Mouse (Mus musculus) hindbrain, embryonic 14.5 days (tissue): ENCODE measurements at regions not wholly inside any gene's neighbourhood (a gene's known extent, or its start where the extent isn't known, plus 50 kb on each side); places are given as distances from the start of the nearest gene placed in this dataset.
A peak's percentile ranks its signal among the peaks of the same experiment; 100 is the strongest.
"Not testable (repeated sequence)": the region's sequence is repeated elsewhere in the genome, so short reads cannot be mapped to it uniquely, and the experiment has no call there.

Experiments
- ATAC-seq: fragments of 200-750 bp; cut with Nextera tagmentation; 2 replicates; pipeline ENCODE4 v1.8.0; 2017; ENCODE audit warnings: moderate number of reproducible peaks, mild to moderate bottlenecking, moderate TSS enrichment, moderate library complexity; ENCODE audit not compliant: low FRiP score
- DNase-seq: peaks from one replicate; pipeline ENCODE4 v3.0.0-alpha.2; 2015; ENCODE audit warnings: low spot score
- H3K27ac ChIP-seq: fragments of 300-500 bp; sonication (generic); 2 replicates; pipeline ENCODE4 v1.5.1; 2014; ENCODE audit warnings: mild to moderate bottlenecking, moderate library complexity
- H3K27me3 ChIP-seq: fragments of 300-500 bp; sonication (generic); 2 replicates; pipeline ENCODE4 v1.6.1; 2014; ENCODE audit warnings: mild to moderate bottlenecking, low read length, mixed read lengths; ENCODE audit not compliant: control insufficient read depth, insufficient read depth
- H3K36me3 ChIP-seq: fragments of 300-500 bp; sonication (generic); replicated peaks from 2 replicates; pipeline ENCODE4 v1.6.1; 2014; ENCODE audit not compliant: control insufficient read depth, insufficient read depth
- H3K4me1 ChIP-seq: fragments of 300-500 bp; sonication (generic); replicated peaks from 2 replicates; pipeline ENCODE4 v1.6.1; 2014; ENCODE audit warnings: antibody characterized with exemption, low read length, mixed read lengths; ENCODE audit not compliant: control insufficient read depth, insufficient read depth
- H3K4me2 ChIP-seq: fragments of 300-500 bp; sonication (generic); replicated peaks from 2 replicates; pipeline ENCODE4 v1.6.1; 2014; ENCODE audit warnings: mild to moderate bottlenecking, moderate library complexity
- H3K4me3 ChIP-seq: fragments of 300-500 bp; sonication (generic); replicated peaks from 2 replicates; pipeline ENCODE4 v1.5.1; 2014; ENCODE audit warnings: mild to moderate bottlenecking, low read length
- H3K9ac ChIP-seq: fragments of 300-500 bp; sonication (generic); 2 replicates; pipeline ENCODE4 v1.6.1; 2014
- H3K9me3 ChIP-seq: fragments of 300-500 bp; sonication (generic); 2 replicates; pipeline ENCODE4 v1.6.1; 2016; ENCODE audit warnings: low read length; ENCODE audit not compliant: control insufficient read depth
- WGBS: fragments of 180-500 bp; shearing (Covaris S2); extraction: QIAGEN DNeasy Blood & Tissue Kit; methylation state at CpG from one replicate; pipeline ENCODE4 v1.1.7; 2014; 5-methylcytosine and 5-hydroxymethylcytosine counted together

DNA sequence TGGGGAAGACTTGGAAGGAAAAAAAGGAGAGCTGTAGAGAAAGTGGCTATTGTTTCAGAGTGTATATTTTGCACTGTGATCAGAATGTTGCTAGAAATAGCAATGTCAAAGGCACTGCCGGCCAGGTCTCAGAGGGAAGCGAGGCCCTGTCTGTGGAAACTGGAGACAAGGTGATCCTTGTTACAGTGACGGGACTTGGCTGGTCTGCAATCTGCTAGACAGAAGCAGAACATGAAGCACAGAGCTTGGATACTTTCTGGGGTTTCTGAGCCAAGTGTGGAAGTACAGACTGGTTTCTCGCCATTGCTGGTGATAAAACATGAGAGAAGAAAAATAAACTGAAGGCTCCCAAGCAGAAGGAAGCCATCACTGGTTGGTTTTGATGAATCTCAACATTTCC, 198.3 kb upstream of the Slc7a14 start:
- no peaks in the 10 kb centered on the region for H3K27me3 ChIP-seq
- 0 out of 2 replicates have a peak, but pooled peaks cover 2% of the 10 kb centered on the region for H3K9me3 ChIP-seq
- DNase-seq (no peak), ATAC-seq (no peak)
- H3K27ac ChIP-seq = no peak overlapping the region
- H3K4me1 ChIP-seq = no peaks in the 10 kb centered on the region
- no peak overlapping the region for H3K4me3 ChIP-seq
- H3K9ac ChIP-seq = no peak overlapping the region
- WGBS = 82% methylated on average over 4 of the region's 4 CpGs
- no peaks in the 10 kb centered on the region for H3K36me3 ChIP-seq
- no peak overlapping the region for H3K4me2 ChIP-seq

DNA sequence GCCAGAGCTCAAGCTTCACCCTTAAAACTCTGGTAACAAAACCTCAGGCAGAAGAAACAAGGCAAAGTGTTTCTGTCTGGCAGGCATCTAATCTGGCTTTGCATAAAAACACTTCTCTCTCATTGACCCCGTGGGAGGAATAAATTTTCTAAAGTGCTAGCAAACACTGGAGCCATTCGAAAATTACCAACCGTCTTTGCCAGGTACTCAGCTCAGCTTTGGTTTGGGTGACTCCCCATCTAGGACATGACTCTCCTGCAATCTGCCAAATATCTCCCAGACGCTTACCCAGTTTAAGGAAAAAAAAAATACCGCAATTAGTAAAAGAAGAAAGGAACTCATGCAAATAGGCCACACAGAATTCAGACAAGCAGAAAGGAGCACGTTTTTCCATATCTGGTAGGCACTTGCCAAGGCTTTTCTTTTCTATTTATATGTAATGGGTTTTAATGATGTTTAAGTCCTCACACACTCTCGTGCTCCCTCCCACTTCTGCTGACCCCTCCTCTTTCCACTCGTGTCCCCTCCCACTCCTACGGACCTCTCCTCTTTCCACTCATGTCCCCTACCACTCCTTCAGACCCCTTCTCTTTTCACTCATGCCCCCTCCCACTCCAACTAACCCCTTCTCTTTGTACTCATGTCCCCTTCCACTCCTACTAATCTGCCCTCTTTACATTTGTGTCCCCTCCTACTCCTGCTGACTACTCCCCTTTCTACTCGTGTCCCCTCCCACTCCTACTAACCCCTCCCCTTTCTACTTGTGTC, 189.2 kb upstream of the Slc7a14 start:
- Histone ChIP-seq H3K36me3 (no peaks in the 10 kb centered on the region), H3K4me1 (no peaks in the 10 kb centered on the region), H3K27ac (no peak overlapping the region), H3K4me2 (no peak overlapping the region), H3K27me3 (no peaks in the 10 kb centered on the region), H3K9ac (no peak overlapping the region), H3K4me3 (no peak overlapping the region), H3K9me3 (no peaks in the 10 kb centered on the region)
- 77% methylated on average over 10 of the region's 10 CpGs for WGBS
- ATAC-seq (no peak), DNase-seq (no peak)

GRCm38 (mm10) chr3:31495287-31495686, 185.1 kb upstream of the Slc7a14 start:
- no peaks in the 10 kb centered on the region for H3K4me1 ChIP-seq
- no peaks in the 10 kb centered on the region for H3K27me3 ChIP-seq
- no peaks in the 10 kb centered on the region for H3K36me3 ChIP-seq
- H3K9ac ChIP-seq = no peak overlapping the region
- no peak overlapping the region for H3K4me2 ChIP-seq
- H3K27ac ChIP-seq = no peak overlapping the region
- no peak for ATAC-seq
- H3K9me3 ChIP-seq = no peaks in the 10 kb centered on the region
- no peak overlapping the region for H3K4me3 ChIP-seq
- 90% methylated on average over 1 of the region's 1 CpGs for WGBS
- DNase-seq = no peak

GRCm38 (mm10) chr3:31494706-31495105, 184.5 kb upstream of the Slc7a14 start:
- Histone ChIP-seq H3K27ac (no peak overlapping the region), H3K9ac (no peak overlapping the region), H3K4me1 (no peaks in the 10 kb centered on the region), H3K9me3 (no peaks in the 10 kb centered on the region), H3K4me3 (no peak overlapping the region), H3K4me2 (no peak overlapping the region), H3K36me3 (no peaks in the 10 kb centered on the region), H3K27me3 (no peaks in the 10 kb centered on the region)
- DNase-seq = no peak
- ATAC-seq = no peak
- WGBS = 96% methylated on average over 1 of the region's 1 CpGs

- not testable (repeated sequence) for H3K9ac ChIP-seq, H3K9me3 ChIP-seq, ATAC-seq, H3K36me3 ChIP-seq, DNase-seq, H3K27me3 ChIP-seq, H3K4me1 ChIP-seq, H3K4me2 ChIP-seq, H3K27ac ChIP-seq, H3K4me3 ChIP-seq
- WGBS = 97% methylated on average over 1 of the region's 1 CpGs
Measured at GRCm38 (mm10) chr3:31491736-31492135, 181.6 kb upstream of the Slc7a14 start.

DNA sequence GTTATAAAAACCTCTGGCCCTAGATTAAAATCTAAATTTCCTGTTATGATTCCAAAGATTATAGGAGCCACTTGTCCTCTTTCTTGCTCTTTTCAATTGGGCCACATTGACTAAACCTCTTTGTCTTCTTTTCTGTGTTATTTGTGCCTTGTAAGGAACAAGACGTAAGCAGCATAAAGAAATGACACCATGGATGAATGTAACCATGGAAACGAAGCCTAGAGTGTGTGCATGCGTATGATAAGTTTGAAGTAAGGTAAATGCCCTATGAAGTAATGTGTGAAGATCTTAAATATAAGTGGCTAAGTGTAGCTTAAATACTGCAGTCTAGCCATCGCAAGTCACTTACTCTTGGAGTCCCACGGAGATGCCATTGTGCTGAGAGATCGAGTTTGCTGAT, 177.4 kb upstream of the Slc7a14 start:
- Histone ChIP-seq H3K9ac (no peak overlapping the region), H3K9me3 (no peaks in the 10 kb centered on the region), H3K4me2 (no peak overlapping the region), H3K36me3 (no peaks in the 10 kb centered on the region), H3K4me3 (no peak overlapping the region), H3K27ac (no peak overlapping the region), H3K27me3 (no peaks in the 10 kb centered on the region), H3K4me1 (no peaks in the 10 kb centered on the region)
- WGBS = 70% methylated on average over 6 of the region's 6 CpGs
- DNase-seq (no peak), ATAC-seq (no peak)

DNA sequence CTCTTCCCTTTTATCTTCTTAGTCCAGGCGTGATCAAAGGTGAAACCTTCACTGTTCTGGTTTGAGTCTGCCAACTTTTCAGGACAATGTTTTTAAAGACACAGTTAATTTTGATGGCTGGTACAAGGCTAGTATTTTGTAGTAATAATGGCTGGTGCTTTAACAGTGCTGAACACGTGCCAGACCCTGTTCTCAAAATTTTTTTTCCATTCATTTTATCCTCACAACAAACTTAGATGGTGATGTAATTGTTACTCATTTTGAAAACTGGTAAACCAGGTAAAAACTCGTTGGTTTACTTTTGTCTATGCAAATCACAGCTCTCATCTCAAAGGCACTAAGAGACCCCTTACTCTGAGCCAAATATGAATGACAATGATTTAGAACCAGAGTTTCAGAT, 171.8 kb upstream of the Slc7a14 start:
- H3K27ac ChIP-seq = no peak overlapping the region
- H3K9me3 ChIP-seq = no peaks in the 10 kb centered on the region
- H3K4me2 ChIP-seq = no peak overlapping the region
- no peaks in the 10 kb centered on the region for H3K27me3 ChIP-seq
- no peak overlapping the region for H3K9ac ChIP-seq
- H3K4me1 ChIP-seq = no peaks in the 10 kb centered on the region
- H3K36me3 ChIP-seq = no peaks in the 10 kb centered on the region
- no peak for ATAC-seq
- 64% methylated on average over 3 of the region's 3 CpGs for WGBS
- no peak for DNase-seq
- H3K4me3 ChIP-seq = no peak overlapping the region

DNA sequence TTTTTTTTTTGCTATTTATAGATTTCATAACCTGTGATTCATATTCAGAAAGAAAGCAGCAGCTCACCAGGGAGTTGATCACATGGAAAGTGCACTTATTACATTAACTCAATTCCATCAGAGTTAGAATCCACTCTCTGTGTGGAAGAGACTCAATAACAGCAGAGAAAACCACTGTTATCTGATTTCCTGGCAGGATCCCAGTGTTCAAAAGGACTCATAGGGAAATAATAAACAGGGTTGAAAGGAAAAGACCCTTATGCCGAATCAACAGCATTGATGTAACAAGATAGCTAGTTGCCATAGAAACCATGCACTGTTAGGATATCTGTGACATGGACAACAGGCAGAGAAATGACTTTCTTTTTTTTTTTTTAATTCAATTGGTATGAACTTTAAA, 157.7 kb upstream of the Slc7a14 start:
- Histone ChIP-seq H3K27me3 (no peaks in the 10 kb centered on the region), H3K9me3 (no peaks in the 10 kb centered on the region), H3K9ac (no peak overlapping the region), H3K36me3 (no peaks in the 10 kb centered on the region), H3K4me3 (no peak overlapping the region), H3K27ac (no peak overlapping the region), H3K4me1 (no peaks in the 10 kb centered on the region), H3K4me2 (no peak overlapping the region)
- peak; percentile 31; the same call in 1 of the 2 replicates for ATAC-seq
- peak; percentile 54 for DNase-seq
- 24% methylated on average over 1 of the region's 1 CpGs for WGBS

- Histone ChIP-seq H3K27ac (no peak overlapping the region), H3K4me3 (no peak overlapping the region), H3K9ac (no peak overlapping the region), H3K4me2 (no peak overlapping the region), H3K9me3 (no peaks in the 10 kb centered on the region), H3K36me3 (no peaks in the 10 kb centered on the region), H3K27me3 (no peaks in the 10 kb centered on the region), H3K4me1 (no peaks in the 10 kb centered on the region)
- no peak for DNase-seq
- ATAC-seq = no peak
- WGBS = 88% methylated on average over 4 of the region's 4 CpGs
Measured at GRCm38 (mm10) chr3:31464260-31464659, 154.1 kb upstream of the Slc7a14 start.

- H3K36me3 ChIP-seq = no peaks in the 10 kb centered on the region
- no peak overlapping the region for H3K9ac ChIP-seq
- peak; percentile 48 for DNase-seq
- WGBS = 70% methylated on average over 5 of the region's 5 CpGs
- no peak overlapping the region for H3K27ac ChIP-seq
- H3K4me1 ChIP-seq = no peaks in the 10 kb centered on the region
- H3K27me3 ChIP-seq = no peaks in the 10 kb centered on the region
- ATAC-seq = 0 out of 2 replicates have a peak, but pooled peaks have one; percentile 21
- no peak overlapping the region for H3K4me3 ChIP-seq
- no peak overlapping the region for H3K4me2 ChIP-seq
- H3K9me3 ChIP-seq = no peaks in the 10 kb centered on the region
Measured at GRCm38 (mm10) chr3:31459456-31459855, 149.3 kb upstream of the Slc7a14 start.
